Mouse (Mus musculus): ENCODE measurements around the gene Col6a1. TPM values are rescaled to one million over a fixed set of nuclear protein-coding genes. Genes with fewer than 3 reads are reported as not detected.

Col6a1 gene
- polyA plus RNA-seq, 1 experiment, result 385 TPM

GRCm38 (mm10) chr10:76724231-76724736 lies 1.7 kb downstream of the Col6a1 start:
- no peak for DNase-seq (ENCODE audit: low read depth)

- no peak for DNase-seq (ENCODE audit: low read depth)
These were observed 3.1 kb downstream of the Col6a1 start for GRCm38 (mm10) chr10:76722751-76723450.

- DNase-seq (ENCODE audit: low read depth), result no peak
These were observed 4.2 kb downstream of the Col6a1 start for GRCm38 (mm10) chr10:76721746-76722145.

- DNase-seq (ENCODE audit: low read depth), result no peak
These were observed 4.8 kb downstream of the Col6a1 start for GRCm38 (mm10) chr10:76721216-76721615.

- DNase-seq (ENCODE audit: low read depth), result no peak
These were observed 8.3 kb downstream of the Col6a1 start for GRCm38 (mm10) chr10:76717631-76718030.

DNA sequence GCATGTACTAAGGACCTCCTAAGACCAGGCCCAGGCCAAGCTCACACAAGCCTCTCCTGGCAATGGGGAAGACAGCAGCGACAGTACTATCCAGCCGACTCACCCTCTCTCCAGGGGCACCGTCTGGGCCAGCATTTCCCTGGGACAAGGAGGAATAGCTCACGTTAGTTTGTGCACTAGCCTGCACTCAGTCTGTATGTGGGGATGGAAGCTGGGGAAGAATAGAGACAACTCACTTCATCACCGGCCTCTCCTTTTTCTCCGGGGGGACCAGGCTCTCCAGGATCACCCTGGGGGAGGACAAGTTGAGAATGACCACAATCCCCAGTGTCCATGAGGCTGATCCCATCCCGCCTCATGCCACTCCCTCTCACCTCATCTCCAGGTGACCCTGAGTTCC lies 8.9 kb downstream of the Col6a1 start:
- no peak for DNase-seq (ENCODE audit: low read depth)

GRCm38 (mm10) chr10:76714303-76714702 lies 11.7 kb downstream of the Col6a1 start:
- no peak for DNase-seq (ENCODE audit: low read depth)

- no peak for DNase-seq (ENCODE audit: low read depth)
These were observed 13.5 kb downstream of the Col6a1 start for GRCm38 (mm10) chr10:76712500-76712899.

DNA sequence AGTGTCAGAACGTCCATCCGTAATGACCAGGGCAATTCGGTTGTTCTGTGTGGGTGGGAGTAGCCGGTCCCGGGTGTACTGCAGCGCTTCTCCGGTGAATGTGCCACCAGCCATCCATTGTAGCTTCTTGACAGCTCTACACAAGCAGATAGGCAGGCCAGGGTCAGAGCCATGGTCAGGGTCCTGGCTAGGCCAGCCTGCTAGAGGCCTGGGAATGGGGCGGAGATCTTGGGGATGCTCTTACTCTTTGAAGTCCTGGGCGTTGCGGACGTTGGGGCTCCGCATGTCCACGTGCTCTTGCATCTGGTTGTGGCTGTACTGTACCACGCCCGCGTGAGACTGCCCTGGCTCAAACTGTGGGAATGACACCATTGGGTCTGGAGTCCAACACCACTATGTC lies 14.6 kb downstream of the Col6a1 start:
- DNase-seq (ENCODE audit: low read depth), result no peak

DNA sequence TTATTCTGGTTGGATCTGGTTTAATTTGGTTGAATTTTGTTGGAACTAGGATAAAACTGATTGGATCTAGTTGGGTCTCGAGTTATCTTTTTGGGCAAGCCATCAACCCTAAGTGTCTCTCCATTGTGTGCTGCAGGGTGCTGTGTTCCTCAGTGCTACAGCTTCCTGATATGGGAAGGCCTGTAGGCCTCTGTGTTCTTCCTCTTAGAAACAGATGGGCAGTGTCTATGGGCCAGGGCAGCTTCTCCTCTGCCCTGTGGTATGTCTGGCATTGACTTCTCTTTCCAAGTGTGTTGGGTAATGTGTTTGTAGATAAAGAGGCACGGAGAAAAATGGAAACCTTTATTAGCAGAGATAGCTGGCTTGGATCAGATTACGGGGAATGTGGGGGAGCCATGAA lies 17.5 kb downstream of the Col6a1 start:
- DNase-seq (ENCODE audit: low read depth), result no peak

DNA sequence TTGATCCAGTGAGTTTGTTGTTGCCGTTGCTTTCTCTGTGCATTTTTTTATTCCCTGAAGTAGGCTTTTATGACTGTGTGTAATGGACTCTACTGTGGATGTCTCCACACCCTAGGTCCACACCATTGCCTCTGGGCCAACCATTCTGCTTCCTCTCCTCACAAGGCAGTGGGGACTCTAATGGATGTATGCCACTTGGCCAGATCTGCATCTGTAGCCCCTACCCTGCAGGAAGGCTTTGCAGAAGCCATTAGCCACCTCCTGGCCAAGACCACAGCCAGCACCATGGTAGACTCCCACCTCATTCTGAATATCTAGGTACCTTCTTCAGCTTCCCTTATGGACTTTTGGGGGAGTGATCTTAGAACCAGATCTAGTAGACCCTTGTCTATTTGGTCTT lies 18.4 kb downstream of the Col6a1 start:
- DNase-seq (ENCODE audit: low read depth), result no peak

DNA sequence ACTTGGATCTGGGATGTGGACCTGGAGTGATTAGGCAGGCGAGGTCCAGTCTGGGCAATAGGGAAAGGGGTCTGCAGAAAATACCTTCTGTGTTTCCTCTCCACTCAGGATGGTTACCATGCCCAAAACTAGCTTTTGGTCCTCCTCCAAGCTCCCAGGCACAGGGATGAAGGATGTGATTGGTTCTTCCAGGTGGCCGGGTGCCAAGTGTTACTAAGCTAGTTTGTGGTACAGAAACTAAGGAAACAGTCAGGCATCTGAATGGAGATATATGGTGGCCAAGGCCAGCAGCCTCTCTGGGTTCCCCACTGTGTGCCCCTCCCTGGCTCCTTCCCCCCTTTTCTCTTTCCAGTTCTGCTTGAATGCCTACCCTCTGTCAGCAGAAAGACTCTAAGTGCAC lies 19.0 kb downstream of the Col6a1 start:
- DNase-seq (ENCODE audit: low read depth), result no peak

- DNase-seq (ENCODE audit: low read depth), result no peak
These were observed 21.6 kb downstream of the Col6a1 start for GRCm38 (mm10) chr10:76704358-76704757.

DNA sequence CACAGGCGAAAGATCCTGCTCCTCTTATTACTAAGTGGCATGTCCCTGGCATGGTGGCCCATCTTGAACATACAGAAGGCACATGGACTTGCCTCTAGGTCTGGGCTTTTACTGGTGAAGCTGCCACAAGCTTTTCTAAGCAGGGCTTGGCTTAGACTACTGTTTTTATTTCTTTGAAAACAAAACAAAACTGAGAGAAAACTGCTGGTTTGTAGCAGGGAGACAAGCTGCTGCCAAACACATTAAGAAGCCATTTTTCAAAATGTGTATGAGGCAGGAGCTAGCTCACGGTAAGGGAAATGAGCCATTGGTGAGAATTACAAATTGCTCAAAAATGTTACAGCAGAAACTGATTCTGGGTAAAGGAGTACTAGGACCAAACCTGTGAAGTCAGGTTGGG lies 24.5 kb downstream of the Col6a1 start:
- no peak for DNase-seq (ENCODE audit: low read depth)

- no peak for DNase-seq (ENCODE audit: low read depth)
These were observed 26.2 kb downstream of the Col6a1 start for GRCm38 (mm10) chr10:76699816-76700215.

DNA sequence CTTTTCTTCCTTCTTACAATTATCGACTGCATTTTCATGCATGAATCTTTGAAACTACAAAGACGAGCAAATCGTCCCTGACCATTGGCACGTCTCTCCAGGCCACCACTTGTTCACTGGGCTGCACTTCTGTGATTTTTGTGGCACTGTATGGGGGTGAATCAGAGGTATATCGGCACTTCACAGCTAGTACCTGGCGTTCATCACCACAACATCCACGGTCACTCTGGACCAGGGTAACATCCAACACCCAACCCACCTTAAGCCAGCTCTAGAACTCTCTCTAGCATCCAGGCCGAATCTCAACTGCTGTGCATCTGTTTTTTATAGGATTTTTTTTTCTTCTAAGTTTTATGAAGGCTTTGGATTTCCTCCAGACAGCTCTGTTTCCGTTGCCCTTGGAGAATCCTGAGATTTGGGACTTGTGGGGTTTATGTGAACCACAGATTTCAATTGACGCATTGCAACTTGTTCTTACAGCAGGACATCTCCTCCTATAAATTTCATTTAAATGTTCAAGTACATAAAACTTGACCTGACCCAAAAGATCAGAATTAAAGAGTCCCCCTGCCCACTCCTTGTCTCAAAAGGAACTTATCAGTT lies 30.6 kb downstream of the Col6a1 start:
- no peak for DNase-seq (ENCODE audit: low read depth)

DNA sequence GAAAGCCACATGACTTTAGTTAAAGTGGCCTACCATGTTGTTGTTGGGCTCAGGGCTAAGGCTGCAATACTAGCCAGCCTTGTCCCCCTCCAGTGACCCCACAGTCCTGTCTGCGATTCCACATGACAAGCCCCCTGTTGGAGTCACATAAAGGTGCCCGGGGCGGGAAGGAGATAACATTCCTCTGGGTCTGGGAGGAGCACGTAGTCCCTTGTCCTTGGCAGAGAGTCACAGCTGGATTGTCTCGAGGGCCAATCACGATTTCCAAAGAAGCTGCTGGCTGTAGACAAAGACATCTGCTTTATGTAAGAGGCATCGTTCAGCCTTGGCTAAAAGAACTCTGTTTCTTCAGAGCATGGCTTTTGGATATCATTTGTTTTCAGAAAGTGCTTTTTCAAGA lies 31.2 kb downstream of the Col6a1 start:
- no peak for DNase-seq (ENCODE audit: low read depth)

GRCm38 (mm10) chr10:76693446-76693845 lies 32.5 kb downstream of the Col6a1 start:
- DNase-seq (ENCODE audit: low read depth), result no peak

DNA sequence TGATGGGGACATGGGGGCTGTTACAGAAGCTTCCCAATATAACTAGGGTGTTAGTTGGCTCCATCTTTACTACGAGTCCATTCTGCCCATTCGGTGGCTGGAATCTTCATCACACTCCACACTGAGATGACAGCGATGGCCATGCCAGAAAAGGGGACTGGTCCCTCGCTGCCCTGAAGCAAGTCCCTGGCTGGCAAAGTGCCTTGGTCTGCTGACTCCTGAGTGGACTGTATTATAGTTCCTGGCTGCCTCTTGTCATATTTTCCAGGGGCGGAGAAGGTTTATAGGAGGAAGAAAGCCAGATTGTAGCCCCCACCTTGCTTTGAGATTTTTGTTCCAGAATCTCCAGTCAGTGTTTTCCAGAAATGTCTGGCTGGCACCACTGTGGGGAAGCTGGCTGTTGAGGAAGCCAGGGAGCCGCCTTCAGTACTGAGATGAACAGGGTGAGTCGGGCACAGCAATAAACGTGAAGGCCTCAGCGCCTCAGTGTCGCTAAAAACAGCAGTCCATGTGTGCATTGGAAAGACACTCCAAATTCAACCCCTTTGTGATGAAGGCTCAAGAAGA lies 40.4 kb downstream of the Col6a1 start:
- DNase-seq (ENCODE audit: low read depth), result no peak

DNA sequence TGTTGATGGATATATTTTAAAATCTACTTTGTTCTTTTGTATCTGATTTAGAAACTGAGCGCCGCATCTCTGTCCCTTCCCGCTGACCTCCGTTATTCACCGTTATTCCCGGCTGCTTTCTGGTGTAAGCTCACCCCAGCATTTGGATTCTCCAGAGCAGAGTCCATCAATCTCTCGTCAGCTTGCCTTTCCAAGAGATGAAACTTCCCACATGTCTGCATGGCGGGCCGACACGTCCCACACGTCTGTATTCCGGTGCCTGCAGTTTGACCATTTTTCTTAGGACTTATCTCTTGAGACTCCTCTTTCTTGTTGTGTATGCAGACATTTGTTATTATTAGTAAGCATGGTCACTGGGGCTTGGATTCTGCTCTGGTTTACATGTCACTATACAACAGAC lies 42.0 kb downstream of the Col6a1 start:
- no peak for DNase-seq (ENCODE audit: low read depth)

DNA sequence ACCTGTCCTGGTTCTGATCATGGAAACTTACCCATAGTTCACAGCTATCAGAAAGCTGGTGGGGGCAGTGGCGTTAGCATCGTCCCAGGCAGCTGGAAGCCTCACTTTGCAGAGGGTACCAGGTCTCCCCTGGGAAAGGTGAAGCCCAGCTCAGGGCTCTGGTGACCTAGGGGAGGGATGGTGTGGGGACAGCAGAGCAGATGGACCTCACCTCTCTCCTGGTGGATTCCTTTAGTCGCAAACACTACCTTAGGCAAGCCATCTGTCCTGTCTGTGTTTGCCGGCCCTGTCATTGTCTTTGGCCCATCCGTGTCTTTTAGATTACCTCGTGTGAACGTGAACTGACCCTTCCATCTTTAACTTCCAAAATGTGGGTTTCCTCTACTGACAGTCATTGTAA lies 42.5 kb downstream of the Col6a1 start:
- DNase-seq (ENCODE audit: low read depth), result no peak

- DNase-seq (ENCODE audit: low read depth), result no peak
These were observed 44.1 kb downstream of the Col6a1 start for GRCm38 (mm10) chr10:76681882-76682281.
